Mouse (Mus musculus) thymus, postnatal 25 days (tissue): ENCODE data around the gene Crtc3.

Experiments
- DNase-seq: peaks from one replicate; pipeline ENCODE4 v3.0.0; 2022

Gene Crtc3

DNA sequence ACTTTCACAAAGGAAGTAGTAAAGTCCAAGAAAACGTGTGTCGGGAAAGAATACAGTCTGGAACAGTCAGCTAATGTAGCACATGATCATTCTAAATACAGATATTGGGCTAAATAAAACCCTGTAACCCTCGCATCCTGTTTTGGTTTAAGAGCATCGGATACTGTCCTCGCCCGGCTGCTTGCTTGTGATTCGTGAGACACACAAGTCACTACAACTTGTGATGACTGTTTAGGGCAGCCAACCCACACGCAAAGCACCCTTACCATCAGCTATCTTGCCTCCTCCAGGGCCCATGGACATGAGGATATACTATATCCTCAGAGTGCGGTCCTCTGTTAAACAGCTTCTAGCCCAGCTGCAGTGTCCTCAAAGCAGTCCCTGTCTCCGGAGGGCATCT lies 50.2 kb downstream of the Crtc3 start:
- DNase-seq = no peak

DNA sequence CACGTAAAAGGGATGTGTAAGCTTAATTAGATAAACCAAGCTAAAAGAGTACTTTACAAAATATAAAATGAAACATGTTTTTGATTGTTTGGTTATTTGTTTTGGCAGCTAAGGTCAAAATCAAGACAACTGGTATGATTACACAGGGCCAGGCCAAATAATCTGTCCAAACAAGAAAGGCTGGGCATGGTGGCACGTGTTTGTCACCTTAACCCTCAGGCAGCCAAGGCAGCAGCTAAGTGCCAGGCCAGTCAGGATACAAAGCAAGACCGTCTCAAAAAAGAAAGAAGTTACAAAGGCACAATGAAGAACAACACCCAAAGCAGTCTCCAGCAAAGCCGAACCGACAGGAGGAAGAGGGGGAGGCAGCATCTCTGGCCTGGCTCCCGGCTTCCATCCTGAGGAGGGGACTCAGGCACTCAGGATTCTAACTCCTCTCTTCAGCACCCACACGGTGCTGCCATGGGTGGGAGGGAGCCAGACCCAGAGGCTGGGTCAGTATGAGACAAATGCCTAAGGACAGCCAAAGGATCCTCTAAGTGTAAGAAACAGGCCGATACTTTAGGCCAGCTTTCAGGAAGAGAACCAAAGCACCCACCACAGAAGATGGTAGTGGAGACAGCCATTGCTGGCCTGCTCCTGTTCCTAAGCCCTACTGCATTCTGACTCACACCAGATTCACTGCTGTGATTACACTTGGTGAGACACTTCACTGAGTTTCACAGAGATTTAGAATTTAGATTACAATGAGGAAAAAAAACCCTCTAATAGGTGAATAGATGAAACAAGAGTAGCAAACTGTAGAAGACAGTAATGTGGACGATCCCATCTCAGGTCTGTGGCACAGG lies 51.5 kb downstream of the Crtc3 start:
- no peak for DNase-seq

DNA sequence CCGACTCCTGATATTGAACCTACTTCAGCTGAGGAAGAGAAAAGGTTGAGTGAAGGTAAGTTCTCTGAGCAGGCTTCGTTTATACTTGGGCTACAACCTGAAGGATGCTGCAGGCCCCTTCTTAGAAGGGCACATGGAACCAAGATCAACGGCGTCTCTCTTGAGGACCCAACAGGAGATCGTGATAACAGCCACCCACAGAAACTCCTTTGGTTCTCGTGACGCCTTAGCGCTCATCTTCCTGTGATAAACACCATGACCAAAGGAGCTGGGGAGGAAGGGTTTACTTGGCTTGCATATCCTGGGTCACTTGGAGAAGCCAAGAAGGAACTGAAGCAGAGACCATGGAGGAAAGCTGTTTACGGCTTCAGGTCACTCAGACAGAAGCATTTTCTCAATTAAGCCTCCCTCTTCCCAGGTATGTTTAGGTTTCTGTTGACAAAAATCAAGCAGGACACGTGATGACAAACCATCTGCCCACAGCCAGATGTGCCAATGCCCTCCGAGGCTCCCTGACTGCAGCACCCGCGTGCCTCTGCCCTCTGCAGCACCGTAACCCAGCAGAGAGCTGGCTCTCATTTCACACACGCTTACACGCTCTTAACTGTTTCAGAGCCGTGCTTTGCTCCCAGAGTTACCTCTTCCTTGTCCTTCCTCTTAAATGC lies 52.3 kb downstream of the Crtc3 start:
- DNase-seq = peak; percentile 45

DNA sequence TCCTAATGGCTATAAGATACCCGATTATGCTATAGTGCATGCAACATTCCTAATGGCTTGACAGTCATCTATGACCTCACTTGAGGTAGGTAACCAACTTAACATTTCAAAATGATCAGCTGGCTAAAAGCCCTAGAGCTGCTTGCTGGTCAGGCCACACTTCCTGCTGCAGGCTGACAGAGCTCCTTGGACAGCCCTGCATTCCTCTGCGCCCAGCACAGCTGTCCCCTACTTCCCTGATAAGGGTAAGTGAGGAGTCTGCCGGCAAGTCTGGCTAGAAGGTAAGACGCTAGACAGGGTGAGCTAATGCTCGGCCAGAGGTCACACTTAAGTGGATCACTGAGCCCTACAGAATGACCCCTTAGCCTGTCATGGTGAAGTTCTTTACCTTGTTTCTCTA lies 52.8 kb downstream of the Crtc3 start:
- no peak for DNase-seq

DNA sequence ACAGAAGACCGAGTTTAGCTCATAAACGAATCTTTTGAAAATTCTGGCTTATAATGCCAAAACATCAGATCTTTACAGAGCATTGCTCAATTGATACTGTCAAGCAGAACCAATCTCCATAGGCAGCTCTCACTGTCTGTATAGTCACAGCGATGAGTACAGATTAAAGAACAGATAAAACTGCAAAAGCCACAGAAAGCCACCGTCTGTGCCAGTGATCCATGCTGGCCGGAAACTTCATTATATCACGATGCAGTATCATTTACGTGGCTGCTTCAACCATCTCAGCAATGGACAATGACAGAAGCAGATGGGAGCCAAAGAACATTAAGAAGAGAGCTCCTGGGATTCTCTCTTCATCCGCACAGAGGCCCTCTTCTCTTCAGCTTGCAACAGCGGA lies 53.9 kb downstream of the Crtc3 start:
- DNase-seq = no peak

DNA sequence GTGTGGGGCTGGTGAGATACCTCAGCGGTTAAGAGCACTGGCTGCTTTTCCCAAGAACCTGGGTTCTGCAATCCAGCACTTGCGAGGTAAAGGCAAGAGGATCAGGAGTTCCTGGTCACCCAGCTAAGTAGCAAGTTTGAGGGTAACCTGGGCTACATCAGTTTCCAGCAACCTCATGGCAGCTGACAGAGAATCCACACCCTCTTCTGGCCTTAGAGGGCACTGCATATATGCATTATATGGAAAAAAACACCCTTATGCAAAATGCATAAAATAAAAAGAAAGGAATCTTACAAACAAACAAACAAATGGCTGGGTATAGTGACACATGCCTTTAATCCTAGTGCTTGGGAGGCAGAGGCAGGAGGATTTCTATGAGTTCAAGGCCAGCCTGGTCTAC lies 55.0 kb downstream of the Crtc3 start:
- no peak for DNase-seq

DNA sequence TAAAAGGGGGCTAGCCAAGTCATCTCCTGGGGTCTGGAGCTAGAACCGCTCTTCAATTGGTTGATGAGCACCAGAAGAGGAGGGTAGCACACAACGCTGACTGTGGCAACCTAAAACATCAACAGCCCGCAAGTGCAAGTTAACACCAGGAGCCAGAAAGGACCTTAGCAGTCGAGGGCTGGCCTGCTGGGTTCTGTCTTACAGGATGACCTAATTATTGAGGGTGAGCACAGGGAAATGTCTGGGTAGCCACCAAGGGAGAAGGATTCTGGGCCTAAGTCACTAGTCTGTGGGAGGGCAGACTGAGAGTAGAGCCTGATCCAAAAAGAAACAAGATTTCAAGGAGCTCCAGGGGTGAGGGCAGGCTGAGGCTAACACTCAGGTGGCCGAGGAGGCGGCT lies 56.7 kb downstream of the Crtc3 start:
- no peak for DNase-seq

DNA sequence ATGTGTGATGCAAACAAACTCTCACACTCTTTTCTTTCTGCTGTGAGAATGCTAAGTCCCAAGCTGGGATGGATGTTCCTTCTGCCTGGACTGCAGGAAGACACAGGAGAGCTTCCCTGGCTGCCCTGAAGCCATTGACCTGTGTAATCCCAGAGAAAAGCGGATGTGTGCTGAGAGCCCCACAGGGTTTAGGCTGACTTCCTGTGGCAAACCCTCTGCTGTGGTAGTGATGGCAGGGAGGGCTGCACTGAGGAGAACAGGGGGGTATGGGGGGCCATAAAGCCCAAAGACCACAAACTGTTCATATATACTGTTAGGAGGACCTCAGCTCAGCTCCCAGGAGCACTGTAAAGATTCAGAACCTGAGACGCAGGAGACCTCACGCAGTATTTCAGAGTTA lies 57.3 kb downstream of the Crtc3 start:
- DNase-seq = peak; percentile 49

DNA sequence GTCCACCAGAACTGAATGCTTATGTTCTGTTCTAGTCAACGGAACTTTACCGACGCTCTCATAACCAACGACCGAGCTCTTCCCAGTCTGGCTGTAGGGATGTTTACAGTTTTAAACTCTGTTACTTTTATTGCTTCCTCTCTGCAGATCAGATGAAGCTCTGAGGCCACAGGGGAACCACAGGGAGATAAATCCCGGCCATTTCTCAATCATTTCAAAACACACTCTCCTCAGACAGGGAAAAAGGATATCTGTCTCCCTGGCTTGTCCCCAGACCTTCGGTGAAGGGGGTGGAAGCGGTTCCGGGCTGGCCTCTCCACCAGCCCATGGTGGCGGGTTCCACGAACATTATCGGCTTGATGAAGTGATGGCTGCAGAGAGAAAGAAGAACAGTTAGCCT lies 59.3 kb downstream of the Crtc3 start:
- DNase-seq = no peak

DNA sequence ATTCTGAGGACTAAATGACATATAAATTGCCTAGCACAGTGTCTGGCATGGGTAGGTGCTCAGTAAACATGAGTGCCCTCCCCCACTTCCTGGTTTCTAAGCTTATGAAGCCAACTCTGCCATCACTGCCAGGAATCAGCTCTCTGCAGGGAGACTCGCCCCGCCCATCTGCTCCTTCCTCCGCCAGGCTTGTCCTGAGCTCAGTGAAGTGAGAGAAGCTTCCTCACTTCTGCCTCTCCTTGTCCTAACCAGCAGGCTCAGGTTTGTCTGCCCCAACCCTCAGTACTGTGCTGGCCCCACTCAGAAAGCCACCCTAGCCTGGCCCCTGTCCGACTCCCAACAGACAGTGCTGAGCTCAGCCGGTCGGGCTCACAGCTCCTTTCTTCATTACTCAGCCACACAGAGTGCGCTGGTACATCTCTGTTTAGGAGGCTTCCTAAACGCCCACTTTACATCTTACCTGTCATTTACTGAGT lies 59.9 kb downstream of the Crtc3 start:
- DNase-seq = peak; percentile 80

DNA sequence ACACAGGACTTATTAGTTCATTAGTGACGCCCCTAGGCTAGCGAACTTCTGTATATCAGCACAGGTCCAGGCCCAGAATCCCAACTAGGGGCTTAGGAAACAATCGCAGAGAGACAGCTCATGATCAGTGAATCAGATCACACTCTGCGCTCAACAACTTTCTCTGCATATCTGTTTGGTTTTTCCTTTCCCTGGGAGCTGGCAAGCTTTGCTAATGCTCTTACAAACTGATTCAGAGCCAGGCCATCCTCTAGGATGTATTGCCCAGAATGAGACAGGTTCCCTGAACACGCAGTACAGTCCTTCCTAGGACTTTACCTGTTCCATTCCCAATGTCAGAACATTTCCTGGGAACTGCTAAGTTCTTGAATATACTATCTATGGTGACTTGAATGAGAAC lies 61.7 kb downstream of the Crtc3 start:
- no peak for DNase-seq

DNA sequence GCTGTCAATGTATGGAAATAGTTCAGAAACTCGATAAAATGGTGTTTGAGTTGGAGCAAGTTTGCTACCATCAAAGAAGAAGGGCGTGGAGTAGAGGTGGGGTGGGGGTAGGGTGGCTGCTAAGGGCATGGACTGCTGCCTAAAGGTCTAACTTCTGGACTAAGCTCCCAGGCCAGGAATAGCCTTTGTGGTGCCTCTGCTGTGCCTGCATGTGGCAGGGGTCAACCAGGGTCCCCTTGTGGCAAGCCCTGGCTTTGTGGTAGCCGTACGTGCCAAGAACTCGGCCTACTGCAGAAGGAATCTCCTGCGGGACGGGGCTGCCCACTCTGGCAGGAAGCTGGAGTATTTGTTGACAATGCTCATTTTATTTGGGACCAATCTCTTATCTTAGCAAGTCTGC lies 62.8 kb downstream of the Crtc3 start:
- no peak for DNase-seq

DNA sequence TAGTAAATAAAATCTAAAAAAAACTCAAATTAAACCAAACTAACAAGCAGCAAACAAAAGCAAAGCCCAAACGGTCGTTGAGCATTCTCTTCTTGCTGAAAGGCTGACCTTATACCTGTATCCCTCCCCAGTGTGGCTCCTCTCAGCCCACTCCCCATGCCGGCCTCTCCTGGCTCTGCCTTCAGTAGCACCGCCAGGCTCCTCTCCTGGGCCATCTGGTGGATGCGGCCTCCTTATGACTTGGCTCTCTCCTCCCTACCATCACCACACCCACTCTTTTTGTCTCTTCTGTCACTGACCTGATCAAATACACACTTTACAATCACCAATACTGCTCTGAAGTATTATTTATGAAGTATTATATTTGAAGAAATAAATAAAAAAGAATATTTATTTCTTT lies 65.4 kb downstream of the Crtc3 start:
- no peak for DNase-seq

DNA sequence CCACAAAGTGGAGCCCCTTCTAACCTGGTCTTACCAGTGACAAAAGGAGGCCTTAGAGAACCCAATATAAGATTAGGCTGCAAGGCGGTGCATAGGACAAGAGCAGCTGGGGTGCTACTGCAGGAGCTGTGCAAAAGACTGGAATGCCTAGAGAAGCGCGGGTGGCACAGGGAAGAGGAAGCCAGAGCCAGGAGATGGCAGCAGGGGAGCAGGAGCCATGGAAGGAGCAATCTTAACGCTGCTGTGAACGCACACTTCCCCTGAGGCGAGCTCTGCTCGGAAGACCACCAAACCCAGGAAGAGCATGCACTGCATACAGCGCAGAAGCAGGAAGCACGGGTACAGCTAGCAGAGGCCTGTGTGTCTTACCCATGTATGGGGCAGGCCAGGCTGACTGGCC lies 72.6 kb downstream of the Crtc3 start:
- DNase-seq = no peak

DNA sequence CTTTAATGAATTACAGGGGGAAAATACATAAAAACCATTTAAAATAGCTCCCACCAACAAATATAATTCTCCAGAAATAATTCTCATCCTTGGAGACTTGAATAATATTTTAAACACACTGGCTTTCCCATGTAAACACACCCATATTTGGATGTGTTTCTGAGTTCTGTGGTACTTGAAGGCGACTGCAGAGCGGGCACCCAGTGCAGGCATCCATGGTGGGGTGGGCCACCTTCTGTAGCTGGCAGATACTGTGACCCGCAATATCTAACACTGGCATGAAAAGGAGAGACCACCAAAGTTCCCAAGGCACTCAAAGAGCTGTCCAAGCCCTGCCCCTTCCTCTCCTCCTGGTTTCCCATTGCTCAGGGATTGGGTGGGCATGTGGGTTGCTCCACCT lies 74.6 kb downstream of the Crtc3 start:
- DNase-seq = no peak

DNA sequence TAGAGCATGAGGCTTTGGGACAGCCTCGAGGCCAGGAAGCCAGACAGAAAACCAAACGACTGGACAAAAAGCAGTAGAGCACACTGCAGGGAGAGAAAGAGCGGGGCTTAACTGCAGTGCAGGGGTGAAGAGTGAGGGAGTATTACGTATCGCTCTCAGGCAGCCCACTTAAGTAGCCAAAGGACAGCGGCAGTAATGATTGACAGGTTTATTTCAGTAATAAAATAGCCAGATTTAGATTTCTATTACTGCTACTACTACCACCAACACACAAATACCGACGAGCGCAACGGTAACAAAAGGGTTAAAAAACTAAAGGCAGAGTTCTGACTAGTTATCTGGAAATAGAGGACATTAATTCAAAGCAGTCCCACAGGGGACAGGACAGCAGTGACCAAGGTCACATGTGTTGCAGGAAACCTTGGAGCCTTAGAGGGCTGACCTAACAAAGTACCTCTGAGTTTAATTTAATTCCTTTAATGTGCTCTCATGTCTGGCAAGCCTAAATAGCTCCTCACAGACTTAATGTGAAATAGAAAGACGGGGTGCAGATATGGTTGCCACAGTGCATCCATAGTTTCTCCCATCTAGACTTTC lies 76.4 kb downstream of the Crtc3 start:
- no peak for DNase-seq

DNA sequence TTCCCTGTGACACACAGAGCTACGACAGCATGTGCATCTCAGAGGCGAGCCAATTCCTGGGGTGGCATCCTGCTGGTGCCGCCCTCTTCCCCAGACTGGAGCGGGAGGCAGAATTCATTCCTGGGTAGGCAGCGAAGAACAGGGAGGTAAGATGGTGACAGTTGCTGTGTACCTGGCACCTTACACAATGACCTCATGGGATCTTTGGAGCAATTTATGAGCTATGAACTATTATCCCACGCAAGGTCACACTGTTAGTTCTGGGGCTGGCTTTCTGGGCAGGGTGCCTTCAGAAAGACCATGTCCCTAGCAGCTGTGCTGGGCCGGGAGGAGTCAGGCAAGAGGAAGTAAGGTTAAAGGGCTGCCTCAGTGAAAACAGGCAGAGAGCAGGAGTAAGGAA lies 77.0 kb downstream of the Crtc3 start:
- no peak for DNase-seq

DNA sequence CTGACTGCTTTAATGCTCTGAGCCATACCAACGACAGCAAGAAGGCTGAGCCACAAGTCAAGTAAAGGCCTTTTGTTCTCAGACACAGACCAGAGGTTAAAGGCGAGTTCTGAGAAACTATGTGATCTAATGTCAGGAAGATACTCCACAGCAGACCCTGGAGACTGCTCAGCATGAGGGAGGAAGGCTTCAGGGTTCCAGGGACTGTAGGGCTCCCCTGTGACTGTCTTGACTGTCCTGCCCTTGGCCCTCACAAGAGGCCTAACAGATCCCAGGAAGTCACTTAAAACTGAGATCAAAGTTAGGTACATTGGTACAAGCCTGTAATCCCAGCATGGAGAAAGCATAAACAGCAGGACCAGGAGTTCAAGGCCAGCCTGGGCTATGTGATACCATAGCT lies 81.2 kb downstream of the Crtc3 start:
- DNase-seq = no peak

DNA sequence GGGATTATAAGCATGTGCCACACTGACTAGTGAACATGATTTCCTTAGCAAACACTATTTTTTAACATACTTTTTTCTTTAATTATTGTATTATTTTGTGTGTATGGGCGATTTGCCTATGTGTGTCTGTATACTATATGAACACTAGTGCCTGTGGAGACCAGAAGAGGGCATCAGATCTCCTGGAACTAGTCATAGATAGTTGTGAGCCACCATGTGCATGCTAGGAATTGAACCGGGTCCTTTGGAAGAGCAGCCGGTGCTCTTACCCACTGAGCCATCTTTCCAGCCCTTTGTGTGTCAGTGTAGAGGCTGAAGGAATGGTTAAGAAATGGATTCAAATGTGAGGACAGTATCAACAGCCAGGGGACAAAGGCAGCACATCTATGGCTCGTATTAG lies 82.2 kb downstream of the Crtc3 start:
- no peak for DNase-seq

DNA sequence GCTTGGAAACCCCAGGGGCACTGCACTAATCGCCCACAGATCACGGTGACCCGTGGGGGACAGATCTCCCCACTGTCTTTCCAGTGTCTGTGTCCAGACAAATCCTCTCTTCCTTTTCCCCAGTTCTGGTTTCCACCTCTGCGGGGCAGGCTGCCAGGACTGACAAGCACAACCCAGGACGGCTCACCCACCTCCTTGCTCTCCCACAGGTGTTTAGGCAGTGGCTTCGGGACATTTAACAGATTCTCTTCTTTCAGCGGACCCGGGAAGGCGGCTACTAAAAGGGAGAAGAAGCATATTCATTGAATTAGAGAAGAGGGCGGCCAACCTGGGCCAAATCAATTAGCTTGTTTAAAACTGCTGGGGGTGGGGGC lies 83.1 kb downstream of the Crtc3 start:
- no peak for DNase-seq

DNA sequence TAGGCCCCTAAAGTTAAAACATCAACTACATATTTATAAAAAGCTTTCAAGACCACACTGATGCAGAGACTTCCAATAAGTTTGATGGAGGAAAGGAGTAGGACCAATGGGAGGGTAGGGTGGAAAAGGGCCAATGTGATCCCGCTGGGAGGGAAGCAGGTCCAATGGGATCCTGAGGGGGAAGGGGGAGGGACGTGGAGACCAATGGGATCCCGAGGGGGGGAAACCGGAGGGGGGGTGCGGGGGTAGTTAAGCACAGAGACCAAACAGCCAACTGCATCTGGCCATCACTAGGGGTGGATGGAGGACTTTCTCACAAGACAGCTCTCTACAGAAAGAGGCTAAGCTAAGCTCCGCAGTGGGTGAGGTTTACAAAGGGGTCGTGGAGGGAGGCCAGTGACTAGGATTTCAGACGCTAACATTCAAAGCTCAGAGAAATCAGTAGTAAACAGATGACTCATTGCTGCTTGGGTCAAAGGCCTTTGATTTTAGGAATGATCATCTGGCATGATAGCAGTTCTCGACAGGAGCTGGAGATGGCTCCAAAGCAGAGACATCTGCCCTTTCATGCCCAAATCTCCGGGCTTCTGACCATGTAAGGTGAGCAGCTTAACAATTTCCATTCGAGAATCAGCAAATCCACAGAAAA lies 83.6 kb downstream of the Crtc3 start:
- no peak for DNase-seq

DNA sequence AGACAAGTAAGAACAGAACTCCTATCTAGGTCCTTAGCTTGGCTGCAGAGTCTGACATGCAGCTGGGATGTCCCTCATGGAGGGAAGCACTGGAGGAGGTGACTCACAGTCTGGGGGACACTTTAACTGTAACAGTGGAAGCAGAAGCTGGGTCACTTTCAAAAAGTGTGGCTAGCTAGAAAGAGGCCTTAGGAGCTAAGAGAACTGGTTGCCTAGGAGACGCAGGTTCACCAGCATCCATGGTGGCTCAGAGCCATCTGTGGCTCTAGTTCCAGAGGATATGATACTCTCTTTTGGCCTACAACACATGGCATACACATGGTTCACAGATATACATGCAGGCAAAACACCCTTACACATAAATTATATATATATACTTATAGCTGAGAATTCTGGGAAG lies 86.1 kb downstream of the Crtc3 start:
- no peak for DNase-seq

DNA sequence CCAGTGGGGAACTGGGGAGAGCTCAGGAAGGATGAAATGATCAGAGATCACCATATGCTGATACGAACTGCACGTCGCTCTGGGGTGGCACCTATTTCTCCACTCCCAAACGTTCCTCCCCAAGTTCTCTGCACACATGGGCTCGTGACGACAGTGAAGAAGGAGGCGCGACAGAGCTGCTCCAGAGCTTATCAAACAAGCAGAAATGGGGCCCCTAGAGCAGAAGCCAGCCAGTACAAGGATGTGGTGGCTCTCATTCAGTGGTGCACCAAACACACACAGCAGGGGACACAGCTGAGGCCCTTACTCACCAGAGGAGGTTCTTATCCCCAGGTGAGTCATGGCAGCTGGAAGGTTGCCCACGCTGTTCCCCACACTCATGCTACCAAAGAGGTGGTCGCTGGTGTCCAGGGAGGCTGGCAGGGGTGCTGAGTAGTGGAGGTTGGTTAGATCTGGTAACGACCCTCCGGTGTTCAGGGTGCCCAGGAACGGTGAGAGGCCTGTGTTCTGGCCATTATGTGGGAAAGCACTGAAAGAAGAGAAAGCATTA lies 90.2 kb downstream of the Crtc3 start:
- DNase-seq = no peak
